Mouse (Mus musculus) C2C12 (cell line): ENCODE measurements around the gene P2rx6.

Experiments
- CEBPB ChIP-seq: IDR thresholded peaks from one replicate; pipeline ENCODE4 v1.6.1; 2011; ENCODE audit warnings: low read depth, mild to moderate bottlenecking, control low read depth, moderate library complexity
- CTCF ChIP-seq: IDR thresholded peaks from one replicate; pipeline ENCODE4 v1.5.1; 2011; ENCODE audit not compliant: control insufficient read depth, insufficient read depth, insufficient read length
- MAX ChIP-seq: IDR thresholded peaks from one replicate; pipeline ENCODE4 v1.6.1; 2011; ENCODE audit warnings: mild to moderate bottlenecking, control low read depth
- MYOD1 ChIP-seq: IDR thresholded peaks from one replicate; pipeline ENCODE4 v1.6.1; 2011; ENCODE audit warnings: low read depth; ENCODE audit not compliant: control insufficient read depth, insufficient read length
- MYOG ChIP-seq: IDR thresholded peaks from one replicate; pipeline ENCODE4 v1.6.1; 2011; ENCODE audit not compliant: control insufficient read depth, insufficient read length; ENCODE audit errors: extremely low read depth
- USF1 ChIP-seq: IDR thresholded peaks from one replicate; pipeline ENCODE4 v1.6.1; 2011; ENCODE audit warnings: low read depth, mild to moderate bottlenecking, control low read depth, moderate library complexity

- no peak for TF ChIP-seq CTCF
- TF ChIP-seq MAX, result no peak
- no peak for TF ChIP-seq USF1
- TF ChIP-seq CEBPB, result no peak
- no peak for TF ChIP-seq MYOD1
- TF ChIP-seq MYOG, result no peak
Measured at GRCm38 (mm10) chr16:17529981-17530586, 31.6 kb upstream of the P2rx6 start.
